Mouse (Mus musculus) embryonic facial prominence, embryonic 10.5 days (tissue): ENCODE measurements at regions not wholly inside any gene's neighbourhood (a gene's known extent, or its start where the extent isn't known, plus 50 kb on each side); places are given as distances from the start of the nearest gene placed in this dataset.
A peak's percentile ranks its signal among the peaks of the same experiment; 100 is the strongest.

Source experiments
- DNase-seq: peaks from one replicate; pipeline ENCODE4 v3.0.0-alpha.2; 2017; ENCODE audit warnings: low spot score
- H3K27ac ChIP-seq: fragments of 300-500 bp; sonication (generic); replicated peaks from 2 replicates; pipeline ENCODE4 v1.5.1; 2016; ENCODE audit warnings: mild to moderate bottlenecking
- H3K27me3 ChIP-seq: fragments of 300-500 bp; sonication (generic); replicated peaks from 2 replicates; pipeline ENCODE4 v1.6.1; 2016; ENCODE audit warnings: low read depth, mild to moderate bottlenecking; ENCODE audit not compliant: poor library complexity, severe bottlenecking
- H3K36me3 ChIP-seq: fragments of 300-500 bp; sonication (generic); replicated peaks from 2 replicates; pipeline ENCODE4 v1.6.1; 2016; ENCODE audit warnings: mild to moderate bottlenecking, moderate library complexity
- H3K4me1 ChIP-seq: fragments of 300-500 bp; sonication (generic); 2 replicates; pipeline ENCODE4 v1.6.1; 2016
- H3K4me3 ChIP-seq: fragments of 300-500 bp; sonication (generic); 2 replicates; pipeline ENCODE4 v1.5.1; 2016; ENCODE audit warnings: mild to moderate bottlenecking, moderate library complexity
- H3K9me3 ChIP-seq: fragments of 300-500 bp; sonication (generic); 2 replicates; pipeline ENCODE4 v1.6.1; 2016; ENCODE audit warnings: mild to moderate bottlenecking
- WGBS: fragments of 180-500 bp; shearing (Covaris S2); methylation state at CpG from one replicate; pipeline ENCODE4 v1.1.7; 2016; 5-methylcytosine and 5-hydroxymethylcytosine counted together

- H3K4me1 ChIP-seq, result no peaks in the 10 kb centered on the region
- no peaks in the 10 kb centered on the region for H3K9me3 ChIP-seq
- WGBS, result 92% methylated on average over 1 of the region's 1 CpGs
- H3K36me3 ChIP-seq, result no peaks in the 10 kb centered on the region
- H3K27me3 ChIP-seq, result no peaks in the 10 kb centered on the region
- no peak overlapping the region for H3K27ac ChIP-seq
- no peak for DNase-seq
- H3K4me3 ChIP-seq, result no peak overlapping the region
Measured at GRCm38 (mm10) chr11:45058658-45059057, 441.5 kb downstream of the Ebf1 start.

DNA sequence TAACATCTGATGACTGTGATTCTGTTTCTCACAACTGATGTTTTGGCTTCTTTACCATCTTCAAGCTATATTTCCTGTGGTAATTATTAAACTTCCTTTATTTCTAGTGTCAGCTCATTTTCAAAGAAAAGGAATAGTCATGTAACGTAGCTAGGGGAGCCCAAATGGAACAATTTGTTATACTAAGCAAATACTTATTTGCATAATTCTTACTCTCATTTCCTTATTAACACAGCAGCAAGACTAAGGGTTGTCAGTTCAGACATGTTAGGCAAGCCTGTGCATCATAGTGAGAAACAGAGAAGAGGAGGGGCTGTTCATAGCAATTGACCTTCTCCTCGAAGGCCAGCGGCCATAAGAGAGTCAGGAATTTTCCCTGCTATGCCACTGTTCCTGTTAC lies 449.5 kb downstream of the Ebf1 start:
- Histone ChIP-seq H3K9me3 (no peaks in the 10 kb centered on the region), H3K4me1 (no peaks in the 10 kb centered on the region), H3K27me3 (no peaks in the 10 kb centered on the region), H3K27ac (no peak overlapping the region), H3K36me3 (no peaks in the 10 kb centered on the region), H3K4me3 (no peak overlapping the region)
- 83% methylated on average over 3 of the region's 3 CpGs for WGBS
- DNase-seq, result no peak

DNA sequence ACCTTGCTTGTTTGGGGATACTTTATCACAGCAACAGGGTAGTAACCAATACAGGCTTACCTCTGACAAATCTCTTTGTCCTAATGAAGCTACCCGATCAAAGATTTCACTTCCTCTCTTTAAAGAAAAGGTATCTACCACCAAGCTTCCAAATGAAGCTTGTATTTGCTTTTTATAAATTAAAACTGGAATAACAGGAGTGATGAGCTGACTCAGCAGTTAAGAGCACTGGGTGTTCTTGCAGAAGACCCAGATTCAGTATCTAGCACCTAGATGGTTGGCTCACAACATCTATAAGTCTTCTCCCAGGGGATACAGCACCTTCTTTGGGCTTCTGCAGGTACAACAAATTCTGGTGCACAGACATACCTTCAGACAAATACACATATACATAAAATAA lies 453.2 kb downstream of the Ebf1 start:
- 86% methylated on average over 1 of the region's 1 CpGs for WGBS
- DNase-seq, result no peak
- no peak overlapping the region for H3K27ac ChIP-seq

GRCm38 (mm10) chr11:45071195-45071594 lies 454.1 kb downstream of the Ebf1 start:
- no peak for DNase-seq
- Histone ChIP-seq H3K27ac (no peak overlapping the region), H3K9me3 (no peaks in the 10 kb centered on the region), H3K36me3 (no peaks in the 10 kb centered on the region), H3K4me1 (no peaks in the 10 kb centered on the region), H3K27me3 (no peaks in the 10 kb centered on the region), H3K4me3 (no peak overlapping the region)
- 74% methylated on average over 2 of the region's 2 CpGs for WGBS

More for the DNA sequence above, 453.2 kb downstream of the Ebf1 start:
- Histone ChIP-seq H3K36me3 (no peaks in the 10 kb centered on the region), H3K27me3 (no peaks in the 10 kb centered on the region), H3K4me3 (no peak overlapping the region), H3K4me1 (no peaks in the 10 kb centered on the region), H3K9me3 (no peaks in the 10 kb centered on the region)

DNA sequence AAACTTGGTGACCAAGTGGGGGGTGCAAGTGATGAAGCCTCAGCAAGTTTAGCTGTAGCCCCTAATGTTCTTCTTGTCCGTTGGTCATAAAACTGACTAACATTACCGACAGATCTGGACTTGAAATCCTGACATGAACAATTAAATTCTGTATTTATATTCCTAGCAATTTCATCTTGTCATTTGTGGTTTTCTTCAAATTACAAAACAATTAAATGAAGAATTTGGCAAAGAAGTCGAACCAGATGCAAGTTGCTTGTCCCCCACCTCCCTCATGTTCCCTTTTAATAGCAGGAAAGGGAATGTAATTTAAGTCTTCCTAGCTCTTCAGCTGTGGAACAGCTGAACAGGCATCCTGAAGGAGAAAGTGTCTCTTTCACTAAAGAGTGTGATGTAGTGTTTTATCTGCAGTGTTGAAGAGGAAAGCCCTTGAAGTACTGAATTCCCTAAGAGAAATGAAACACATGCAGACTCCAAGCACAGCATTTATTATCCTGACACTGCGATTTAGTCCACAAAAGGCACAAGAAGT lies 467.5 kb downstream of the Ebf1 start:
- DNase-seq, result no peak
- 67% methylated on average over 4 of the region's 4 CpGs for WGBS
- Histone ChIP-seq H3K4me3 (no peak overlapping the region), H3K27ac (no peak overlapping the region), H3K9me3 (no peaks in the 10 kb centered on the region), H3K36me3 (no peaks in the 10 kb centered on the region), H3K4me1 (peaks cover 11% of the 10 kb centered on the region), H3K27me3 (no peaks in the 10 kb centered on the region)

- H3K4me3 ChIP-seq, result no peak overlapping the region
- no peaks in the 10 kb centered on the region for H3K27me3 ChIP-seq
- DNase-seq, result no peak
- H3K36me3 ChIP-seq, result no peaks in the 10 kb centered on the region
- peaks cover 11% of the 10 kb centered on the region for H3K4me1 ChIP-seq
- no peak overlapping the region for H3K27ac ChIP-seq
- no peaks in the 10 kb centered on the region for H3K9me3 ChIP-seq
Measured at GRCm38 (mm10) chr11:45085145-45085544, 468.0 kb downstream of the Ebf1 start.

DNA sequence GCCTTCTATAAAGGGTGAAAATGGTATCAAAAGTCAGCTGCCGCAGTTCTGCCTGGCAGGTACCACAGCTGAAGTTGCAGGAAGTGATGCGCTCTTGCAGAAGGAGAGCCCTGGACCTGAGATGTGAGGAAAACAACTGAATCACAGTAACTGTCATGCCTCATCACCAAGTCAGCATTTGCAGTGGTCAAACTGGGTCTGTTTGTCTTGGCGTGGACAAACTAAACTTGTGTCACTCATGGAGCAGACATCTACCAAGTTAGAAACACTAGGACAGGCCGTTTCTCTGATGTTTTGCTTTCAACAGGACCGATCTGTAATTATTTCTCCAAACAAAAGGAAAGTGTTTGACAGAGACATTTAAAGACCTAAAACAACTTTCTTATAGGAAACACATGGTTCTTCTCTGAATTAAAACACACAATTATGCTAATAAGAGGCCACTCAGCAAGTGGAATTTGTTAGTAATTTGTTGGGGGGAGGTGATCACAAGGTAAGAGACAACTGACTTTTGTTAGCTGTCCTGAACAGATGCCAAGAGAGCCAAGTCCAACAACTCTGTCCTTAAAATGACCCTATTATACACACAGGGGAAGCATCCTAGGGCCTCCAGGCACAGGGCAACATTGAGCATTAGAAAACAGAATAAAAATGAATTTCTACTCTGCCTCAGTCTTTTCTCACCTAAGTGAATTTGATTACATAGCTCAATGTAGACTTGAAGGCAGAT lies 470.2 kb downstream of the Ebf1 start:
- Histone ChIP-seq H3K4me3 (no peak overlapping the region), H3K9me3 (no peaks in the 10 kb centered on the region), H3K27me3 (no peaks in the 10 kb centered on the region), H3K36me3 (no peaks in the 10 kb centered on the region), H3K4me1 (peaks cover 11% of the 10 kb centered on the region), H3K27ac (no peak overlapping the region)
- 49% methylated on average over 5 of the region's 5 CpGs for WGBS
- no peak for DNase-seq

DNA sequence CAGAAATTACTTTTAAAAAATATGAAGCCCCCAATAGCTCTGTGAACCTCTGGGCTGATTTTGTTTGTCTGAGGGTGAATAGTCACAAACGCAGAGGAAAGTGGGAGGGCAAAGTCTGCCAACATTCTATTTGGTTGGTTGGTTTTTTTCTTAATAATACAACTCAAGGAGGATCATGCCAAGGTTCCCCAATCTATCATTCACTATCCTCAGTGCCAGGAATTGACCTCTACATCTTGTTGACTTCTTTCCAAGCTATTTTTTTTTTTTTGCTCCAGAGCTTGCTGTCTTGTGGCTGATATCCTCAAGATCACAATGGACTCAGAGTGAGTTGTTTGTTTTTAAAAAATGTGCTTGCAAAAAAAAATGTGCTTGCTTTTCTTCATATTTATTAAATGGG lies 471.2 kb downstream of the Ebf1 start:
- no peak for DNase-seq
- Histone ChIP-seq H3K27me3 (no peaks in the 10 kb centered on the region), H3K4me3 (no peak overlapping the region), H3K27ac (no peak overlapping the region), H3K9me3 (no peaks in the 10 kb centered on the region), H3K36me3 (no peaks in the 10 kb centered on the region), H3K4me1 (peaks cover 11% of the 10 kb centered on the region)
- WGBS, result 85% methylated on average over 1 of the region's 1 CpGs

GRCm38 (mm10) chr11:45089561-45089960 lies 472.4 kb downstream of the Ebf1 start:
- Histone ChIP-seq H3K36me3 (no peaks in the 10 kb centered on the region), H3K4me1 (peaks cover 11% of the 10 kb centered on the region), H3K27me3 (no peaks in the 10 kb centered on the region), H3K4me3 (no peak overlapping the region), H3K9me3 (no peaks in the 10 kb centered on the region), H3K27ac (no peak overlapping the region)
- WGBS, result 69% methylated on average over 3 of the region's 3 CpGs
- DNase-seq, result no peak

DNA sequence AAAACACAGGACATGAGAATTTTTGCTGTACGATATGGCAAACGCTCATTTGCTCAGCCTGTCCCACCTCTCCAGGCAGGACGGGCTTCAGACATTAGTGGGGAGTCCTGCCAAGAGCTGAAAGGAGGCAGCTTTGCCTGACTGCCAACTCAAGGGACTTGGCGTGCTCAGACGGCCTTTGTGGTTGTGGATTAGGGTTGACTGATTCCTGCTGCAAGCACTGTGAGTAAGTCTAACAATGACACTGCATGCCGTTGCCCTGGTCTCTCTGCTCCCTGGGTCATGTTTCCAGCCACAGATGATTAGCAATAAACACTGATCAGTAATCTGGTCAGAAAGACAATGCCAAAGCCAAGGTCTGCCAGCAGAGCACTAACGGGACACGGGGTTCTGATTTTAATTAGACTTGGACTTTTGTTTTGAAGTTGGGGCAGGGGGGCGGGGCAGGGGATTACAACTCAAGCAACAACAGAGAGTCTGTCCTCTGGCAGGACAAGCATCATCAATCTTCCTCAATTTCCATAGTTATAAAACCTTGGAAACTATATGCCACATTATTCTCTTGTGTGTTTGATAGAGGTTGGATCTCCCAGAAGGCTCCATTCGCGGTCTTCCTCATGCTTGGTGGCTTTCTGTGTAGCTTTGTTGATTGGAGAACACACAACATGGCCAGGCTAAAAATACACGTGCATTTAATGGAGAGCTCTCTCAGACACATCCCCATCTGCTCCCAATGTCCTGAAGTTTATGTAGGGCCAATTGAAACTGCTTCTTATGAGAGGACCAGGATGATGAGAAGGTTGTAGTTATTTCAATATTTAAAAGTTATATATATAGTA lies 486.6 kb downstream of the Ebf1 start:
- WGBS, result 61% methylated on average over 12 of the region's 12 CpGs
- Histone ChIP-seq H3K4me1 (peaks cover 9% of the 10 kb centered on the region), H3K27me3 (no peaks in the 10 kb centered on the region), H3K9me3 (no peaks in the 10 kb centered on the region), H3K4me3 (no peak overlapping the region), H3K27ac (no peak overlapping the region; the same call in 1 of the 2 replicates), H3K36me3 (no peaks in the 10 kb centered on the region)
- peak; percentile 20 for DNase-seq

- DNase-seq, result no peak
- Histone ChIP-seq H3K4me1 (no peaks in the 10 kb centered on the region), H3K9me3 (no peaks in the 10 kb centered on the region), H3K27ac (no peak overlapping the region), H3K27me3 (no peaks in the 10 kb centered on the region), H3K36me3 (no peaks in the 10 kb centered on the region), H3K4me3 (no peak overlapping the region)
- whole genome bisulfite sequencing, result 93% methylated on average over 1 of the region's 1 CpGs
Measured at GRCm38 (mm10) chr11:45116702-45117101, 499.6 kb downstream of the Ebf1 start.

GRCm38 (mm10) chr11:45123276-45123675 lies 506.2 kb downstream of the Ebf1 start:
- Histone ChIP-seq H3K9me3 (no peaks in the 10 kb centered on the region), H3K4me3 (no peak overlapping the region), H3K27ac (no peak overlapping the region), H3K27me3 (no peaks in the 10 kb centered on the region), H3K4me1 (no peaks in the 10 kb centered on the region), H3K36me3 (no peaks in the 10 kb centered on the region)
- no peak for DNase-seq
- WGBS, result 70% methylated on average over 2 of the region's 2 CpGs

GRCm38 (mm10) chr11:45136781-45137180 lies 519.7 kb downstream of the Ebf1 start:
- Histone ChIP-seq H3K4me3 (no peak overlapping the region), H3K9me3 (no peaks in the 10 kb centered on the region), H3K4me1 (peaks cover 33% of the 10 kb centered on the region), H3K27ac (peak overlapping the region; percentile 48; the same call in 1 of the 2 replicates), H3K36me3 (no peaks in the 10 kb centered on the region), H3K27me3 (no peaks in the 10 kb centered on the region)
- 44% methylated on average over 2 of the region's 2 CpGs for WGBS
- no peak for DNase-seq
